Mouse (Mus musculus): ENCODE data around the gene Ggta1.

- TF ChIP-seq CTCF (IDR thresholded peaks at IDR 0.05; ENCODE audit: low read depth, low read length) (no peak), POLR2A (IDR thresholded peaks at IDR 0.05; ENCODE audit: borderline replicate concordance, low read depth, low read length) (no peak)
Measured at GRCm38 (mm10) chr2:35487700-35488099, 24.7 kb upstream of the Ggta1 start.
